Mouse (Mus musculus) hindbrain, embryonic 11.5 days (tissue): ENCODE measurements around the gene Nr1d1. TPM values are rescaled to one million over a fixed set of nuclear protein-coding genes. Genes with fewer than 3 reads are reported as not detected.
A peak's percentile ranks its signal among the peaks of the same experiment; 100 is the strongest.

Source experiments
- ATAC-seq: fragments of 200-750 bp; cut with Nextera tagmentation; 2 replicates; pipeline ENCODE4 v1.8.0; 2017; ENCODE audit warnings: mild to moderate bottlenecking, moderate TSS enrichment, moderate library complexity; ENCODE audit not compliant: low FRiP score
- DNase-seq: peaks from one replicate; pipeline ENCODE4 v3.0.0-alpha.2; 2015; ENCODE audit warnings: low spot score
- H3K27ac ChIP-seq: fragments of 300-500 bp; sonication (generic); 2 replicates; pipeline ENCODE4 v1.5.1; 2014; ENCODE audit warnings: mild to moderate bottlenecking, low read depth, low read length
- H3K27me3 ChIP-seq: fragments of 300-500 bp; sonication (generic); 2 replicates; pipeline ENCODE4 v1.6.1; 2014; ENCODE audit warnings: mild to moderate bottlenecking, low read length, moderate library complexity, mixed read lengths; ENCODE audit not compliant: control insufficient read depth, insufficient read depth
- H3K36me3 ChIP-seq: fragments of 300-500 bp; sonication (generic); 2 replicates; pipeline ENCODE4 v1.6.1; 2014; ENCODE audit warnings: mild to moderate bottlenecking, low read length, moderate library complexity, mixed read lengths; ENCODE audit not compliant: control insufficient read depth, insufficient read depth
- H3K4me1 ChIP-seq: fragments of 300-500 bp; sonication (generic); replicated peaks from 2 replicates; pipeline ENCODE4 v1.6.1; 2014; ENCODE audit warnings: low read length, mixed read lengths; ENCODE audit not compliant: control insufficient read depth, insufficient read depth
- H3K4me2 ChIP-seq: fragments of 300-500 bp; sonication (generic); replicated peaks from 2 replicates; pipeline ENCODE4 v1.6.1; 2014; ENCODE audit warnings: mild to moderate bottlenecking, low read depth, low read length
- H3K4me3 ChIP-seq: fragments of 300-500 bp; sonication (generic); 2 replicates; pipeline ENCODE4 v1.5.1; 2014; ENCODE audit warnings: low read depth, low read length
- H3K9ac ChIP-seq: fragments of 300-500 bp; sonication (generic); 2 replicates; pipeline ENCODE4 v1.6.1; 2014; ENCODE audit warnings: low read depth, low read length
- H3K9me3 ChIP-seq: fragments of 300-500 bp; sonication (generic); 2 replicates; pipeline ENCODE4 v1.6.1; 2016; ENCODE audit warnings: low read length; ENCODE audit not compliant: control insufficient read depth
- WGBS: fragments of 180-500 bp; shearing (Covaris S2); extraction: QIAGEN DNeasy Blood & Tissue Kit; methylation state at CpG from one replicate; pipeline ENCODE4 v1.1.7; 2014; 5-methylcytosine and 5-hydroxymethylcytosine counted together
- polyA plus RNA-seq: library from polyadenylated mRNA; unstranded; fragments of >200 nt; fragmentation: Nextera tagmentation; extraction: Ambion mirVana; gene quantifications from 2 replicates; pipeline ENCODE4 v1.2.1, GENCODE M21; 2014

Gene Nr1d1
- polyA plus RNA-seq = 0.92 and 1.4 TPM in 2 replicates

DNA sequence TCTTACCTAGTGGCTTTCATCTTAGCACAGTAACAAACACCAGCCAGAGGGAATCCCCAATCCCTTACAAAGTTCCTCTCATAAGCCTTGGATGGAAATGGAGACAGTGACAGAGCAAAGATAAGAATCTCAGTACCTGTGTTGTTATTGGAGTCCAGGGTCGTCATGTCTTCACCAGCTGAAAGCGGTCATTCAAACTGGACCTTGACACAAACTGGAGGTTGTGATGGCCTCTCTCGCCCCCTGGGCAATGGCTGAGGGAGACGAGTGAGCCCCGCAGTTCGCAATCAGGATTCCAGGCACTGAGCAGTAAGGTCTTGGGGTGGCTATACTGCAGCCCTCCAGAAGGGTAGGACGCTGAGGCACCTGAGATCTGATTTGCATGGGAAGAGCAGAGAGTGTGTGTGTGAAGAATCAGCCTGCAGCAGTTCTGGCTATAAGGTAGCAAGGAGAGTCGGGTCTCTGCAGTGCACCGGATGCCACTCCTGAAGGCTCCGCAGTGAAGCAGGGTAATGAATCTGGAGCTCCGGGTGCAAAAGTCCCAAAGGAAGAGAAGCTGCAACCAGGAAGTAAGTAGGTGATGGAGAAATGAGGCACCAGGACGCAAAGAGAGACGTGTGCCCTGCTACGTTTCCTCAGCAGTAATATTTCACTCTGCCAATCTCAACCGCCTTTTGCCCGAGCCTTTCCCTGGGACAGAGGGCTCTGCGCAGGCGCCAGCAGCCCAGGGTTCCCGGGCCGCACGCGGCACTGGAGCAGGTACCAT is at the start of gene Nr1d1:
Gene Nr1d1 (minus strand): TSS at position 752 of the 766 bp plus-strand sequence.
- H3K9ac ChIP-seq = peak within 1 kb of the TSS; percentile 44
- ATAC-seq = peak; percentile 77
- H3K36me3 ChIP-seq = no peaks in the 10 kb centered on the region
- DNase-seq = no peak
- H3K27ac ChIP-seq = peak within 1 kb of the TSS; percentile 33; the same call in 1 of the 2 replicates
- no peaks in the 10 kb centered on the region for H3K9me3 ChIP-seq
- H3K4me3 ChIP-seq = peak within 1 kb of the TSS; percentile 29
- peaks cover 12% of the 10 kb centered on the region for H3K4me1 ChIP-seq
- peak within 1 kb of the TSS; percentile 63 for H3K4me2 ChIP-seq
- 1% methylated on average over 22 of the region's 22 CpGs for WGBS
- H3K27me3 ChIP-seq = no peaks in the 10 kb centered on the region

DNA sequence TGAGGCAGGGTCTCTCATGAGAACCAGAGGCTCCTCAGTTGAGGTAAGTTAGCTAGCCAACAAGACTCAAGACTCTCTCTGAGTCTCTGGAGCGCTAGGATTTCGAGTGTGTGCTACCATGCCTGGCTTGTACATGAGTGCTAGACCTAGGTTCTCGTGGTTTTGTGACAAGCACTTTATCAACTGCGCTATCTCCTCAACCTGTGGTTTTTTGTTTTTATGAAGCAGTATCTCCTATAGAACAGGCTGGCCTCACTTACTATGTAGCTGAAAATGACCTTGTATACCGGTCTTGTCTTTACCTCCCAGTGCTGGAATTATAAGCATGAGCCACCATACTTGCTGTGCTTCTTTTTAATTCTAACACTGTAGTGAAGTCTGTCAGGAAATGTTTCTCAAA is 45.8 kb upstream of the Nr1d1 start:
- Histone ChIP-seq H3K27ac (no peak overlapping the region), H3K36me3 (peaks cover 32% of the 10 kb centered on the region), H3K4me1 (no peaks in the 10 kb centered on the region), H3K4me3 (no peak overlapping the region), H3K27me3 (no peaks in the 10 kb centered on the region), H3K4me2 (no peak overlapping the region), H3K9ac (no peak overlapping the region), H3K9me3 (no peaks in the 10 kb centered on the region)
- WGBS = 93% methylated on average over 5 of the region's 5 CpGs
- ATAC-seq = no peak
- DNase-seq = no peak

DNA sequence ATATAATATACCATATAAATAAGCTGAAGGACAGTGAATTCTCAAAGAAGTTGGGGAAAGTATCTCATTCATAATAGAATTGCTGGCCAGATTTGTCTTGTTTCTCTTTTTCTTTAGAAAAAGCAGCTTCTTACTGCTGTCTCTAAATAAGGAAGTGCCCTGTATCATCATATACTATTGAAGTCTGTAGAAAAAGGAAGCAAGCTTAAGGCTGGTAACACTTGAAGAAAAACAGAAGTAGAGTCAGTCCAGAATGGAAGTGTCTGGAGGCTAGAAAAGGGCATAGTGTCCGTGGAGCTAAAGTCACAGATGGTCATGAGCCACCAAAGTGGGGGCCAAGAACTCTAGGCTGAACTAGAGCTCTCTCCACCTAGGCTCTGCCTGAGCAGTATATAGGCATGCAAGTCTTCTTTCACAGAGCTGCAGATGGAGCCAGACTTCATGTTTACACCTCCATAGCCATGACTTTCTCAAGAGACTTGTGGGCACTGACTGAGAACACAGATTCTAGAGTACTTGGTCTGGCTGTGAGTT is 41.6 kb upstream of the Nr1d1 start:
- H3K4me2 ChIP-seq = no peak overlapping the region
- no peak overlapping the region for H3K4me3 ChIP-seq
- H3K9ac ChIP-seq = no peak overlapping the region
- H3K27me3 ChIP-seq = no peaks in the 10 kb centered on the region
- no peaks in the 10 kb centered on the region for H3K4me1 ChIP-seq
- no peaks in the 10 kb centered on the region for H3K9me3 ChIP-seq
- WGBS = 96% methylated on average over 1 of the region's 1 CpGs
- peaks cover 22% of the 10 kb centered on the region for H3K36me3 ChIP-seq
- no peak overlapping the region for H3K27ac ChIP-seq
- ATAC-seq = no peak
- no peak for DNase-seq

DNA sequence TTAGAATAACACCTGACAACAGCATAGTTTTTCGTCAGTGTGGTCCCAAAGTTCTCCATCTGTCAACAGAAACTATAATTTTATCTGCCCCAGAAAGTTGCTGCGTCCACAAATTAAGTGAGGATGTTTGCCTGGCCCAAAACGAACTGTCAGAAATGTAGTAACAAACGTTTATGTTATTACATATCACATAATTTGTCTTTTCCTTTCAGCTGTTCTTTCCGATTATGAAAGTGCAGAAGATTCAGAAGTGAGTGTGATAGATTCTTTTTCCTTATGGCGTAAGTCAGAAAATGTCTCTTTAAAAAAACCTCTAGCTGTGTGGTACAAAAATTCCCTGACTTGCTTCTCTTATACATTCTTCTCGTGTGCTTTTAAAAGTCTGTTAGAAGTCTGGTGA is 35.6 kb upstream of the Nr1d1 start:
- Histone ChIP-seq H3K4me1 (0 out of 2 replicates have a peak, but pooled peaks cover 2% of the 10 kb centered on the region), H3K27ac (no peak overlapping the region), H3K4me3 (peak overlapping the region; percentile 92), H3K9me3 (no peaks in the 10 kb centered on the region), H3K27me3 (no peaks in the 10 kb centered on the region), H3K9ac (peak overlapping the region; percentile 96; the same call in 1 of the 2 replicates), H3K36me3 (0 out of 2 replicates have a peak, but pooled peaks cover 2% of the 10 kb centered on the region), H3K4me2 (peak overlapping the region; percentile 82)
- ATAC-seq (no peak), DNase-seq (no peak)
- WGBS = 84% methylated on average over 7 of the region's 7 CpGs

DNA sequence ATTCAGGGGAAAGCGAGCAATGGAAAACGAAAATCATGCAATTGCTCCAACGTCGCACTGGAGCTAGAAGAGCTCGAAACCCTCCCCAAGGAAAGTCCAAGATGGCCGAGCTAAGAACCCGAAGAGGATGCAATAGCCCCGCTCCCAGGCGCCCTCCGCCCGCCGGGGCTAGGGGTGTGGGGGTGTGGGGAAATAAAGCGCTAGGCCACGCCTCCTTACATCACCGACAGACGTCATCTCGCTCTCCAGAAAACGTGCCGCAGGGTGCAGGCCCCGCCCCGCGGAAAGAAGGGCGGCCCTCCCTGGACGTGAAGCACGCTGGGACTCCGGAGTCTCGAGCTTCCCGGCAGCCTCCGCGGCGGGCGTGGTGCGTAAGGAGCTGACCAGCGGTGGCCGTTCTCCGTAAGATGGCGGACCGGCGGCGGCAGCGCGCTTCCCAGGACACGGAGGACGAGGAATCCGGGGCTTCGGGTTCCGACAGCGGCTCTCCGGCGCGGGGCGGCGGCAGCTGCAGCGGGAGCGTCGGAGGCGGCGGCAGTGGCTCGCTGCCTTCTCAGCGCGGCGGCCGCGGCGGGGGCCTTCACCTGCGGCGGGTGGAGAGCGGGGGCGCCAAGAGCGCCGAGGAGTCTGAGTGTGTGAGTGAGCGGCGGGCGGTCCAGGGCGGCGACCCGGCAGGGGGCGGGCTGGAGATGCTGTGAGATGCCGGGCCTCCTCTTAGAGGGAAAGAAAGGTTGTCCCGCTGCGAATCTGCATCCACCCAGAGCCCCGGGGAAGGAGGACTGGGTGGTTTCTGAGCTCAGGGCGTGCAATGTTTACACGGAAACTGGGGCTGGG is 34.5 kb upstream of the Nr1d1 start:
- Histone ChIP-seq H3K9me3 (no peaks in the 10 kb centered on the region), H3K27ac (peak overlapping the region; percentile 96), H3K9ac (peak overlapping the region; percentile 96), H3K4me1 (0 out of 2 replicates have a peak, but pooled peaks cover 2% of the 10 kb centered on the region), H3K36me3 (0 out of 2 replicates have a peak, but pooled peaks cover 7% of the 10 kb centered on the region), H3K4me2 (peak overlapping the region; percentile 82), H3K4me3 (peak overlapping the region; percentile 92), H3K27me3 (no peaks in the 10 kb centered on the region)
- peak; percentile 98 for ATAC-seq
- under 1% methylated on average over 80 of the region's 84 CpGs for WGBS
- DNase-seq = peak; percentile 98

DNA sequence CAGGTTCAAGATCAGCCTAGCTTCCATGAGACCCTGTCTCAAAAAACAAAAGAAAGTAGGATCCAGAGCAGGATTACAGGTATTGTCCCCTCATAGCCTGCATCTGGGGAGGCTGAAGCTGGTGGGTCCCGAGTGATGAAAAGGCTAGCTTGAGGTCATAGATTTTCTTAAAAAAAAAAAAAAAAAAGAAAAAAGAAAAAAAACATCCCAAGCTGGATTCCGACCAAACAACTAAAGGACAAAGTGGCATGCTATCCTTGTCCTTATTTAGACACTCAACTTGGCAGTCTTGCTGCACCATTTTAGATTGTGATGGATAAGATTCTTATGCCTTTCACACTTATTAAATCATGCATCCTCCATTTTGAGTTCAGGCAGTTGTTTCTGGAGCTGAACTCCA is 33.3 kb upstream of the Nr1d1 start:
- WGBS = 87% methylated on average over 2 of the region's 2 CpGs
- Histone ChIP-seq H3K4me2 (no peak overlapping the region), H3K27me3 (no peaks in the 10 kb centered on the region), H3K9ac (no peak overlapping the region), H3K36me3 (peaks cover 15% of the 10 kb centered on the region; the same call in 1 of the 2 replicates), H3K27ac (no peak overlapping the region), H3K4me1 (0 out of 2 replicates have a peak, but pooled peaks cover 2% of the 10 kb centered on the region), H3K9me3 (no peaks in the 10 kb centered on the region), H3K4me3 (no peak overlapping the region)
- no peak for ATAC-seq
- no peak for DNase-seq

DNA sequence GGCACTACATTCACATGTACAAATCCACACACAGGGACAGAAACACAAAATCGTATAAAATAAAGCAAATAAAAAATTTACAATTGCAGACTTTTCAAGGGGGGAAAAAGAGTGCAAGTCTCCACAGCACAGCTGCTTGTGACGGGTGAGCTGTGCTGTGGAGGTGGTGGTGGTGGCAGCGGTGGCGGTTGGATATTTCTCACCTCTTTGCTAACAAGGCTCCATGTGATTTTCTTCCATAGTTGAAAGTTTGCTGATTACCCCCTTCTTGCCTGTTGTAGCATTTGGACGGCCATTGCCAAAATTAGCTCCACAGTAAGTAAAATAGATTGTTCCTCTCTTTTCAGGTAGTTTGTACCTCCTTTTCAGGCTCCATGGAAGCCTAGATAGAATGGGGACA is 29.5 kb upstream of the Nr1d1 start, which contains the start of gene Casc3:
Gene Casc3 (plus strand): TSS at position 301 of the 400 bp plus-strand sequence.
- Histone ChIP-seq H3K36me3 (peaks cover 18% of the 10 kb centered on the region), H3K4me2 (no peak within 1 kb of the TSS), H3K27ac (no peak within 1 kb of the TSS), H3K9ac (no peak within 1 kb of the TSS), H3K4me3 (no peak within 1 kb of the TSS), H3K4me1 (no peaks in the 10 kb centered on the region), H3K27me3 (no peaks in the 10 kb centered on the region), H3K9me3 (no peaks in the 10 kb centered on the region)
- DNase-seq = no peak
- no peak for ATAC-seq
- WGBS = 94% methylated on average over 5 of the region's 5 CpGs

DNA sequence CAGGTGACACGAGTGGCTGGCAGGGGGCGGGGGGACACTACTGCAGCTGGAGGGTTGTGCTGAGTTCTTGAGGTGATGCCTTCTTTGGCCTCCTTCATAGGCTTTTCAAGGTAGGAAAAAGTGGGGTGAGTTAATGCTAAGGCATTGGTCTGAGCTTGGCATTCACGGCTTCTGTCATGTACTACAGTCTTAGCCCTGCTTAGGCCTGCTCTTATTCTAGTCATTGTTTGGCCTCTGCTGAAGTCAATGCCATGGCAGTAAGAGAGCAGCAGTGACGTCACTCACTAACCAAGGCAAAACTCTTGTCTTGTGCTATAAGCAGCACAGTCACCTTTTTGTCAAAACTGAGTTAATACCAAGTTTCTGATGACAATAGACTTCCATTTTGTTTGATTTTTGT is 22.8 kb upstream of the Nr1d1 start:
- Histone ChIP-seq H3K9ac (peak overlapping the region; percentile 100), H3K4me2 (peak overlapping the region; percentile 84), H3K27me3 (no peaks in the 10 kb centered on the region), H3K27ac (no peak overlapping the region), H3K9me3 (no peaks in the 10 kb centered on the region), H3K4me3 (peak overlapping the region; percentile 100), H3K36me3 (peaks cover 5% of the 10 kb centered on the region; the same call in 1 of the 2 replicates), H3K4me1 (peaks cover 9% of the 10 kb centered on the region)
- 65% methylated on average over 4 of the region's 4 CpGs for WGBS
- ATAC-seq = no peak
- no peak for DNase-seq
